Mouse (Mus musculus) urinary bladder, postnatal 4 days (tissue): ENCODE measurements around the gene Ndn.
A peak's percentile ranks its signal among the peaks of the same experiment; 100 is the strongest.

ENCODE experiments used
- DNase-seq, 2 experiments: peaks; one replicate each; pipeline ENCODE4 v3.0.0; 2021 to 2022; ENCODE audit warnings: low spot score in 2 of 2

The Ndn gene

DNA sequence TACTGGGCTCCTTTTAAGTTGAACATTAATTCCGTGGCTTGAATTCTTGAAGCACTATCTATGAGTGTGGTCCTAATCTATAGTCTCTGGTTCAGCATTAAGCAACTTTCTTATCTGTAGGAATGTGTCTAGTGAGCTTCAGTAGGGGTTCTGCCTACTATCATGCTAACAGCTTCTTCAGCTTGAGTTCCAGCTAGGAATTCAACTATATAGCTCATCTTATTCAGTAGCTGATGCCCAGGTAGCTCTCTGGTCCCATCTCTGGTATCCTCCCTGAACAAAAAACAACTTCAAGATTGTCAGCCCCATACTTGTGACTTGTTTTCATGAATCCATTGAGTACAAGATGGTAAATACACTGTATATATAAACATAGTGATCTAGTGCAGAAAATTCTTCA is at the start of gene Ndn:
Gene Ndn, plus strand, starts transcription at position 301 of the 400 bp plus-strand sequence.
- no peak for DNase-seq

DNA sequence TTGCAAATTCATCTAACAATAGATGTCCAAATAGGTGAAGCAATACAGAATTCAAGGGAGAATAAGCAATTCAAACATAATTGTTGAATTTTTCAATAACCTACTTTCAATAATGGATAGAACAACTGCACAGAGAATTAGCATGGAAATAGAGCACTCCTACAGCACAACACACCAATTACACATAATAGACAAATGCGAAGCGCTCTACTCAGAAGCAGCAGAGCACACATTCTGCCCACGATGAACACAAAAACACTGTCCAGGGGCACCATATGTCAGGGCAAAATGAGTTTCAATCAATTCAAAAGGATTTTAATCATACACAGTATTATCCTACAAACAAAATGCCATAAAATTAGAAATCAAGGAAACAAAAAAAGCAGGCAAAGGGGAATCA is 43.9 kb upstream of the Ndn start:
- DNase-seq: no peak

DNA sequence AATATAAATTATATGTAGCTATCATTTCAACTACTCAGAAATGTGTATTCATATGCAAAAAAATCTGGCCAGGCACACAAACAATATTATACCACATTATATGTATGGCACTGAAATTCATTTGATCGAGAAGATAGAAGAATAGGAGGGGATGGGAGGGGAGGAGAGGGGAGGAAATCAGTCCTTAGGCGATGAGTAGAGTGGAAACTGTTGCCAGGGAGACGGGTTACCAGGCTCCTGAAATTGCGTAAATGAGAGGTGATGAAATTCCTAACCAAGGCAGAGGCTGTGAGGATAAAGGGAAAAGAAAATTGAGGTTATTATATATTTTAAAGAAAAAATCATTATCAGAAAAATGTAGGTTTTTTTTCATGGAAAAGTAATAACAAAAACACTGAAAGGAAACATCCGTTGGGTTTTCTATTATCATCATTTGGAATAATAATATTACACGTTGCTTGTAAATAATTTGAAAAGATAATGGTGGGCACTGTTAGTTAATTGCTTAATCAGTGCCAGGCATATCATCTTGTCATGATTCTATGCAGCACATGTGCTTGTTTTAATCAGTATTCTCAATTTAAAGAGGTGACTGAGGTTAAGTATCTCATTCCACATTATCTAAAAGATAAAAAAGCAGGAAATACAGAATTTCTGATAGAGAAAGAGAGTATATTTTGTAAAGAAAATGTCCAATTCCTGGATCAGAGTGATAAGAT is 39.3 kb upstream of the Ndn start:
- DNase-seq: no peak

DNA sequence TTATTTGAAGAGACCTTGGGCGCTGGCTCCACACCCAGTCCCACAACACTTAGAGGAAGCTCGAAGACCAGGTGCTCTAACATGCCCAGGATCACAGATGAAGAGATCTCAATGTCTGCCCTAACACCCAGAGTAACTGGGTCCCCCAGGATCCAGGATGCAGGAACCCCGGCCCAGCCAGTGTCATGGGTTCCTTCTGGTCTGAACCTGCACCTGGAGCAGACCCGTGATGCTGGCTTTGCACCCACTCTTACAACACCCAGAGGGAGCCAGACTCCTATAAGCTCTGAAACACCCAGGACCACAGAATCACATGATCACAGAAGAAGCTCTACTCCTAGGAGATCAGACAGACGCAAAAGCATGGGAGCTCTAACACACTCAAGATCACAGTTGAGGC is 29.6 kb upstream of the Ndn start:
- DNase-seq: peak in 1 of 2 experiments; percentile 57

DNA sequence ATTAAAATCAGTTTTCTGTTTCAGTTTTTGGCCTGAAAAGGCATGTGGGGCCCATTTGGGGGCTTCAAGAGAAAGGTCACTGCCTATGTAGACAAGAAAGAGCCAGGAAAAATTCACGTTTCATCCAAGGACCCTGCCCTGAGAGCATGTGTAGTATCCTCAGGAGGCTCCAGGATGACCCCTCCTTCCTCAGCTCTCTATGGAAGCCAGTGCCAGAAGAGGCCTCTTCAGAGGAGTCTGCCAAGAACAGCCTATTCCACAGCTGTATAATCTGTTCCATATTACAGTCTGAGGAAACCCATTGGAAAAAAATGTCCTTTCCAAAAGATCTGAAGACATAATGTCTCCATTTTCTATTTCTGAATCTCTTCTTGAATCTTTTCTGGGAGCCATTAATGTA is 958 bp upstream of the Ndn start:
- peak in 1 of 2 experiments; percentile 21 for DNase-seq

DNA sequence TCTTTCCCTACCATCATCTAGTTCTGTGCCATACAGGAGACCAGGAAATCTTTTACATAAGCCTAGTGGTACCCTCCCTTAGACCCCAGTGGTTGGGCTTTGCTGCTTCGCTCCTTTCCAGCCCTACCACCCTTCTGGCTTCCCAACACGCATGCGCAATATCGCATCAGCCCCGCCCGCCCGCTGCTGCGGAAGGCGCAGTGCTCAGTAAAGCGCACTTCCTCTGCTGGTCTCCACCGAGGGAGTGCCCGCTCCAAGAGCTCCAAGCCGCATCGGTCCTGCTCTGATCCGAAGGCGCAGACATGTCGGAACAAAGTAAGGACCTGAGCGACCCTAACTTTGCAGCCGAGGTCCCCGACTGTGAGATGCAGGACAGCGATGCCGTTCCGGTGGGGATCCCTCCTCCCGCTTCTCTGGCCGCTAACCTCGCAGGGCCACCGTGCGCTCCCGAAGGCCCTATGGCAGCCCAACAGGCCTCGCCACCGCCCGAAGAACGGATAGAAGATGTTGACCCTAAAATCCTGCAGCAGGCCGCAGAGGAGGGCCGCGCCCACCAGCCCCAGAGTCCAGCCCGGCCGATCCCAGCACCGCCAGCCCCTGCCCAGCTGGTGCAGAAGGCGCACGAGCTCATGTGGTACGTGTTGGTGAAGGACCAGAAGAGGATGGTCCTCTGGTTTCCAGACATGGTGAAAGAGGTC is 1.9 kb downstream of the Ndn start:
- peak; percentile 79 to 86 for DNase-seq

DNA sequence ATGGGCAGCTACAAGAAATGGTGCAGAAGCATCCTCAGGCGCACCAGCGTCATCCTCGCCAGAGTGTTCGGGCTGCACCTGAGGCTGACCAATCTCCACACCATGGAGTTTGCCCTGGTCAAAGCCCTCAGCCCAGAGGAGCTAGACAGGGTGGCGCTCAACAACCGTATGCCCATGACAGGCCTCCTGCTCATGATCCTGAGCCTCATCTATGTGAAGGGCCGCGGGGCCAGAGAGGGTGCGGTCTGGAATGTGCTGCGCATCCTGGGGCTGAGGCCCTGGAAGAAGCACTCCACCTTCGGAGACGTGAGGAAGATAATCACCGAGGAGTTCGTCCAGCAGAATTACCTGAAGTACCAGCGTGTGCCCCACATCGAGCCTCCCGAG is 2.4 kb downstream of the Ndn start:
- no peak for DNase-seq

DNA sequence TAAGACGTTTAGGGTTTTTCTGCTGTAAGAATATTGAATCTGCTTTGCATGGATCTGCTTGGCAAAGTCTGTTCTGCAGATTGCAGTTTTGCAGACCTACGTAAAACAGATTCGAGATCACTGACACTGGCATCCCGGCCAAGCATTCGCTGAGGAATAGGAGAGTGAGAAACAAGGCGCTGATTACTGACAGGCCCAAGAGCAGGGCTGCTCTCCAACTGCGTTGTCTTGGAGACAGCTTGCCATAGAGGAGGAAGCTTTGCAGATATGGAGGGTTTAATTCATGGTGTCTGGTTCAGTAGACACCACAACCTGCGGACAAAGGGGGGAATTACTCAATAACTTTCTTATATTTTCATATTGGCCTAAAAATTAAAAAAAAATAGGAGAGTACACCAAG is 4.9 kb downstream of the Ndn start:
- DNase-seq: no peak

DNA sequence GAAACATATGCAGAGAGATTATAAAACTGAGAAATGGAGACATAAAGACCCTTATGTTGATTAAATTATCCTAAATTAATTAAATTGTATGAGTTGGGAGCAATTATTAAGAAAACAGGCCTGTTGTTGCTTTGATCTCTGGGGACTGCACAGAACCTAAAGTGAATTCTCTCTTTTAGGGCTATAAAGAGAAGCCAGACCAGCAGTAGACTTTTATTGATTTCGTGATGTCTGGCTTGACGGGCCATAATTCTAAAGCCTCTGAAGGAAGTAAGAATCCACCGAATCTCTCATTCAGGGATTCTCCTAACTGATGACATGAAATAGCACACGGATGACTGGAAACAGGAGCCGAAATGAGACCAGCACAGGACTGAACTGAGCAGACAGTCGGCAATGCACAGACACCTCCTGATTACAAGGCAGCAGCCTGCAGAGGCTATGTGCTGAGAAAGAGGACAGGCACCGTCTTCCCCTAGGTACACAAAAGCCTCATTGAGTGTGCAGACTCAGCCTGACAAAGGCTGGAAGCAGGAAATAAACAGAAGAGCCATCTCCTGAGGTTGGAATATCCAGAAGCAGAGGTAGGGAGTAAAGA is 18.8 kb downstream of the Ndn start:
- DNase-seq: no peak

DNA sequence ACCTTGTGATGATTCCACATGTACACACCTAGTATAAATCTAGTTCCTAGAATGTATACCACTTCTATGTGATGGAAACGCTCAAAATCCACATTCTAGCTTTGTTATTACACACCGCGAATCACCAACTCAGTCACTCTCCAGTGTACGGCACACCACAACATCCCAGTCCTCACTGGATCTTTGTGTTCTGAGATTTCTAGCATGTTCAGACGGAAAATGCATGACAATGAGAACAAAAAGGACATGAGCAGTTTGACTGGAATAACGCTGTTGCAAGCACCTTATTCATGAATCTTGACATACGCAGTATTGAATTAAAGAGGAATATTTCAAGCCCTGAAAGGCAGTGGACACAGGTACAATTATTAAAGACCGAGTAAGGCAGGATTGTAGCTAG is 20.4 kb downstream of the Ndn start:
- no peak for DNase-seq

DNA sequence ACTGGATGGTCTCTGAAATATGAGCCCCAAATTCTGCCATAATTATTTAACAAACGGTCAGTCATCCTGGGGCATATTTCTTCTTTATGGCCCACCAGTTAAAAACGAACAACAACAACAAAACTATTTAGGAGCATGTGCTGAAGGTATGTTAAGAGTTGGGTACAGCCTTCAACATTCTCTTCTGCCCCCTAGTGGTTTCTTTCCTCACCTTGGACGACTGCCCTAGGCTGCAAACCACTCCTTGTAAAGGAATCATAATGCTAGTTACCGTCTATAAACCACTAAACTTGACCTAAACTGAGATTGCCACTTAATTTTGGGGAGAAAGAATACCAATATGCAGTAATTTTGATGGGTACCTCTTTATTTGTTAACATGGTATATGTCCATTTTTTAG is 29.3 kb downstream of the Ndn start:
- DNase-seq: no peak

DNA sequence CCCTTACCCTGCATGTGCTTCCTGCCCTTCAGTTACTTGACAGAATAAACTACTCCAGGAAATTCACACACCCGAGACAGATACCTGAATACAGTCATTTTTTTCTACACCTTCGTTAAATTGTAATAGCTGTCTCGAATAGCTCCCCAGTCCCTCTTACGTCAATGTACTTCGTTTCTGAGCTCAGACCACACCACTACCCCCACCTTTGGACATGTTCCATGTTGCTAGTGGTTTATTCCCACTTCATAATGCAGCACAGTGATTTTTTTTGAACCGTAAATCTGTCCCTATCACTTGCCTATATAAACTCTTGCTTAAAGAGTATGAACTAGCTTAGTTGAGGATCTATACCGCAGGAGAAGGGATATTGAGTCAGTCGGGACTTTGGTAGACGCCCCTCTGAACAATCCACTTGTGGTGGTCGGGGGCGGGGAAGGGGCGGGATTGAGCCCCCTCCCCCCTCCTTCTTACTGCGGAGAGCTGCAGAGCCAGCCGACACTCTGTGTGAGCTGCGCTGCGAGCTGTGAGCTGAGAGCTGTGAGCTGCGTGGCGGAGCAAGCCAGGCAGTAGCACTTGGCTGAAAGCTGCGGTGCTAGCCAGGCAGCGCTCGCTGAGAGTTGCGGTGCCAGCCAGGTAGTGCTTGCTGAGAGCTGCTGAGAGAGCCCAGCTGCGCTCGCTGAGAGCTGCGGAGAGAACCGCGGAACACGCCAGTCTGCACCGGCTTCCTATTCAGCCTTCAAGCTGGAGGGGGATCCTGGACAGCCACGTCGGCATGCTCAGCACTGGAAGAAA is 30.3 kb downstream of the Ndn start, which contains the start of gene Magel2:
Gene Magel2, plus strand, starts transcription at position 501 of the 795 bp plus-strand sequence.
- no peak for DNase-seq

DNA sequence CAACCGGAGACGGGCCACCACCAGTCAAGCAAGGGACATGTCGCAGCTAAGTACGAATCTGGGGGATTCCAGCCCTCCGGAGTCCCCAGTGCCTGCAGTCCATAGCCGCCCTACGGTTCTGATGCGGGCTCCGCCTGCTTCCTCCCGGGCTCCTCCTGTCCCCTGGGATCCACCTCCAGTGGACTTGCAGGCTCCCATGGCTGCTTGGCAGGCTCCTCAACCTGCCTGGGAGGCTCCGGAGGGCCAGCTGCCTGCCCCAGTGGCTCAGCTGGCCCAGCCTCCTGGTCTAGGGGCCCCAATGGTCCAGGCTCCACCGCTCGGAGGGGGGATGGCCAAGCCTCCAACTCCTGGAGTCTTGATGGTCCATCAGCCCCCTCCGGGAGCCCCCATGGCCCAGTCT is 30.9 kb downstream of the Ndn start:
- DNase-seq: no peak

DNA sequence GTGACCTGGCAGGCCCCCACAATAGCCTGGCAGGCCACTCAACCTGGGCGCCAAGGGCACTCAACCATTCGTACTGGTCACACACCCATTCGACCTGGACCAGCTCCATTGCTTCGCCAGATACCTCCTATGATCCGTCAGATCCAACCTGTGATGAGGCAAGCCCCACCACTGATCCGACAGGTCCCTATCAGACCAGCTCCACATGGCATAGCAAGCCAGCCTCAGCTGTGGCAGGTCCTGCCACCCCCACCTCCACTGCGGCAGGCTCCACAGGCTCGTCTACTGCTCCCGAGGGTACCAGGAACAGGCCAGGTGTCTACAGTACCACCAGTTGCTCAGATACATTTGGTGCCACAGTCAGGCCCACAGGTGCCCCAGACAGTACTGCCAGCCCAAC is 32.2 kb downstream of the Ndn start:
- DNase-seq: no peak

DNA sequence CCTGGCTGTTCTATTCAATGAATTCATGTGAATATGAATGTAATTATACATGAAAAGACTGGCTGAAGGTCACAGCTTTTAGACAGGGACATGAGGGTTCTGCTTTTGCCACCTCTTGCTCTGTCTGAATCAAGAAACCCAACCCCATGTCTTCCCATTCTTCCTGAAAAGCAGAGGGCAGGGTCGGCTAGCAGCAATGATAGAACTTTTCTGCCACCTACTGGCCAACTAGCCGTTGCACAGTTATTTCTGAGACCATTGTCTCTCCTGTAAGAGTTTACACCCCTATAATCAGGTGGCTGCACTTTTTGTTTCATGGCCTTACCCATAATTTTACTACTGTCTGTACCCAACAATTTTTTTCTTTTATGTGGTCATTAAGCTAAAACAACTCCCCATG is 36.0 kb downstream of the Ndn start:
- no peak for DNase-seq

DNA sequence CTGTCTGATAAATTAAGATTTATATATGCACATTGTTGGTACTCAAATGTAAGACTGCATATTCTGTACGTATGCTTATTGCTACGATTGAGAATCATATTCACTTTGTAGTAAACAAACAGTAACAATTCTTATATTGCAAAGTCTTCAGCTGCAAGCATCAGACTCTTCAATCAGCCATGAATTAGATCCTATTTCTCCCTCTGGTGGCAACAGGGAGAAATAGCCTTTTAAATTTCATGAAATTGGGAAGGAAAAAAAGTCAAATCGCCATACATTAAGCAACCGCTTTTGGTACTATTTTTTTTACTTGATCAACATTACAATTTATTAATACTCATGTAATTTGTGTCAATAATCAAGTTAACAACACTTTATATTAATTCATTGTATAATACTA is 41.9 kb downstream of the Ndn start:
- no peak for DNase-seq

DNA sequence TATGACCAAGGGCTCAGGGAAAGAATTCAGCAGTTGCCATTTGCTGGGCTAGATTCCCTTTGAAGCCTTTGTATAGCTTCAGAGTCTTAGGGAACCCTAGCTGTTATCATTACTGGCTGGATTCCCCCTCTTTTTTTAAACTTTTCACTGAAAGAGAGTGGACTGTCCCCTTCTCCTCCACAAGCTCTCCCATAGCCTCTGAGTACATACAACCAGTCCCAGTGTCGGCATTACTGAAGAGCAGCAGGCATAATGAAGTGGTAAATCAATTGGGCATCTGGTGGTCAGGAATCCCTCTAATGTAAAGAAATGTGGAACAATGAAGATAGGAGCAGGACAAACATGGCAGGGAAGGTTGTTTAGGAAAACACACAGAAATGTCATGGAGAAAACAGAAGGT is 45.8 kb downstream of the Ndn start:
- no peak for DNase-seq
